Mouse (Mus musculus): ENCODE measurements around the gene Hoxc5.

The Hoxc5 gene

GRCm38 (mm10) chr15:103011928-103012486 lies 44.8 kb downstream of the Hoxc5 start:
- no peak for DNase-seq (ENCODE audit: low read depth)

GRCm38 (mm10) chr15:103013238-103013984 lies 46.2 kb downstream of the Hoxc5 start:
- DNase-seq (ENCODE audit: low read depth) = peak; percentile 42

- DNase-seq (ENCODE audit: low read depth) = no peak
Measured at GRCm38 (mm10) chr15:103014166-103015008, 47.1 kb downstream of the Hoxc5 start.

- no peak for DNase-seq (ENCODE audit: low read depth)
Measured at GRCm38 (mm10) chr15:103015009-103015399, 47.8 kb downstream of the Hoxc5 start.

- DNase-seq (ENCODE audit: low read depth) = no peak
Measured at GRCm38 (mm10) chr15:103015406-103016166, 48.3 kb downstream of the Hoxc5 start.

DNA sequence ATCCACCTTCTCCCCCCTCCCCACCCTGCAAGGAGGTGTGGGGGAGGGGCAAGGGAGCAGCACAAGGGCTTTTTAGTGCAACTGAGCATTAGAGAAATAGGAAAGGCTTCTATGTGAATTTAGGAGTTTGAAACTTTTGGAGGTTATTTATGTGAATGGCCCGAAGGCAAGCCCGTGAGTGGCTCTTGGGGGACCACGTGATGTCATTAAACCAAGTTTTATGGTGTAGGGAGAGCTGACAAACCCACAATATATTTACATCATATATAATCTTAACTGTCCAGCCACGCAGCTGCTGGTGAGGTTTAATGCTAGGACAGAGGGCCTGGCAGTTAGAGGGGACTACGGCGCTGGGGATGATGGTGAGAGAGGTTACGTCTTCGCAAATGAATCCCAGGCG lies 51.4 kb downstream of the Hoxc5 start, which contains the start of gene Hoxc4:
Hoxc4 (plus strand) TSS at position 299 of the 400 bp plus-strand sequence.
- no peak for DNase-seq (ENCODE audit: low read depth)

GRCm38 (mm10) chr15:103020899-103021418 lies 53.7 kb downstream of the Hoxc5 start:
- no peak for DNase-seq (ENCODE audit: low read depth)

- no peak for DNase-seq (ENCODE audit: low read depth)
Measured at GRCm38 (mm10) chr15:103021544-103021943, 54.3 kb downstream of the Hoxc5 start.

- no peak for DNase-seq (ENCODE audit: low read depth)
Measured at GRCm38 (mm10) chr15:103024131-103024530, 56.9 kb downstream of the Hoxc5 start.

DNA sequence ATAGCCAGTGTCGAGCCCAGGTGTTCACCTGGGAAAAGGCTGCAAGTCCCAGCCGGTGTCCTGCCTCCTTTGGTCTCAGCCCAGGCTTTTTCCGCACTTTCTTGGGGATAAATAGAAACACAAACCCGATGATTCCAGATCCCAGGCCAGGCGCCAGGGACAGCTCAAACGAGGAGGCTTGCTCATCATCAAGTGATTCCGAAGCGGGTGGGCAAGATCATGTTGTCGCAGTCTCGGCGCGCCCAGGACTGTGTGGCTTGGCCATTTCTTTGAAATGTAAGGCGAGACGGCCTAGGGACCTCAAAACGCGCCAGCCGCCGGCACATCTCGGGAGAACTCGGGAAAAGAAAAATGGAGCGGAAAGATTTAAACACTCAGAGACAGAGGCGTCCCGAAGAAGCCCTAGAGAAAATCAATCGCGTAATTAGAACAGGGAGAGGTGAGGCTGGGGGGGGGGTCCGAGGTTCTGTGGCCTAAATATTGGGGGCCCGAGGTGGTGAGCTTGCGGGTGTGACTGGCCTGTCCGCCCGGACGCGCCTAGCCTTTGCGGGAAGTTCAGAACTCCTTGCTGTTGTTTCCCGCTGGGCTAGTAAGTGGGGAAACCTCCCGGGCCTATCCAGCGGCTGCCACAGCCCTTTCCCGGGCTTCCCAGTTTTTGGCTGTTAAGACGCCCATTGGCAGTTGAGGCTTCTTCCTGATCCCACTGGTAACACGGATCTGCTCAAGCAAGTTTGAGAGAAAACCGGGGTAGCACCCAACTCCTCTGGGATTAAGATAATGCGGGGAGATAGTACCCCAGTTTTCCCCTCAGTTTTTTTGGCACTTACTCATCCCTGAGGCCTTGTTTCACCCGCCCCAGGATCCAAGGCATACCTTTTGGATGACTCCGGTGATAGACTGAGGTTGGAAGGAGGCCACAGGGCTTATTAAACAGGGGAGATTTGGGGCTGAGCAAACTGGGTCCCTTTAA lies 60.3 kb downstream of the Hoxc5 start:
- no peak for DNase-seq (ENCODE audit: low read depth)

DNA sequence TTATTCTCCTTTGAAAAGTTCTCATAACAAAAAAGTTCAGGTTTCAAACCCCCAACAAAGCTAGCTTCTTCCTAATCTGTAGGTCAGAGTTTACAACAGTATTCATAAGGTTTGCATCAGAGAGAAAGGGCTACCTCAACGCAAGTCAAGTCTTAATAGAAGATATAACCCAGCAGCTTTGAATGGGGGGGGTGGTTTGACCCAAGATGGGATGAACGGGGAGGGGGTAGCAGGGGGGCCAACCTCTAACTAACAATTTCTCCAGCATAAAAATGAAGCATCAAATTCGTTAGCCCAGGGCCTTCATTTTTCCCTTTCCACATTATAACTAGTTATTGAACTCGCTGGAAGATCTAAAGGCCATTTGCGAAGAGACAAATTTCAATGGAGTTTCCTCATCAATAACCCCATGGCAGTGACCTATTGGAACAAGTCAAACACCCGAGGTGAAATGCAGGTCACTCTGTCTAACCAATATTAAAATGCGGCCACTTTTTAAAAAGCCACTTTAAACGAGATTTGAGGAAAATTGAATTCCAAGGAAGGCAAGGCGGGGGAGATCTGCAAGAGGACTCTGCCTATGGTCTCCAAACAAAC lies 61.8 kb downstream of the Hoxc5 start:
- DNase-seq (ENCODE audit: low read depth) = no peak

DNA sequence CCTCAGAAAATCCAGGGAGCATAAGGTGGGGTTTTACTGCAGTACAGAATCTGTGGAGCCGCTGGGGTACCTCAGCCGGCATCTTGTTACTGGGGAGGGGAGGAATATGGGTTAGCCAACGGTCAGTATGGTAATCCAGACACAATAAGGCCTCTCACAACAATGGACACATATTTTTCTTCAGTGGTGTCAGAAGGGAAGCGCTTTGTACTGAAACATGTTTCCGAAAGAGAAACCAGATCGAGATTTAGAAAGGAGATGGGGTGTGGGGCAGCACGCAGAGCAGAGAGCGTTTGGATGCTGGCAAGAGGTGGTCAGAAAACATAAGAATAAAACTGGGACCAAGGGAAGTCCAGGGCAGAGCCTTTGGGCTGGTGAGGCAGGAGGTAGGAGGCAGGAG lies 62.9 kb downstream of the Hoxc5 start:
- no peak for DNase-seq (ENCODE audit: low read depth)

GRCm38 (mm10) chr15:103032167-103032566 lies 64.9 kb downstream of the Hoxc5 start:
- no peak for DNase-seq (ENCODE audit: low read depth)

DNA sequence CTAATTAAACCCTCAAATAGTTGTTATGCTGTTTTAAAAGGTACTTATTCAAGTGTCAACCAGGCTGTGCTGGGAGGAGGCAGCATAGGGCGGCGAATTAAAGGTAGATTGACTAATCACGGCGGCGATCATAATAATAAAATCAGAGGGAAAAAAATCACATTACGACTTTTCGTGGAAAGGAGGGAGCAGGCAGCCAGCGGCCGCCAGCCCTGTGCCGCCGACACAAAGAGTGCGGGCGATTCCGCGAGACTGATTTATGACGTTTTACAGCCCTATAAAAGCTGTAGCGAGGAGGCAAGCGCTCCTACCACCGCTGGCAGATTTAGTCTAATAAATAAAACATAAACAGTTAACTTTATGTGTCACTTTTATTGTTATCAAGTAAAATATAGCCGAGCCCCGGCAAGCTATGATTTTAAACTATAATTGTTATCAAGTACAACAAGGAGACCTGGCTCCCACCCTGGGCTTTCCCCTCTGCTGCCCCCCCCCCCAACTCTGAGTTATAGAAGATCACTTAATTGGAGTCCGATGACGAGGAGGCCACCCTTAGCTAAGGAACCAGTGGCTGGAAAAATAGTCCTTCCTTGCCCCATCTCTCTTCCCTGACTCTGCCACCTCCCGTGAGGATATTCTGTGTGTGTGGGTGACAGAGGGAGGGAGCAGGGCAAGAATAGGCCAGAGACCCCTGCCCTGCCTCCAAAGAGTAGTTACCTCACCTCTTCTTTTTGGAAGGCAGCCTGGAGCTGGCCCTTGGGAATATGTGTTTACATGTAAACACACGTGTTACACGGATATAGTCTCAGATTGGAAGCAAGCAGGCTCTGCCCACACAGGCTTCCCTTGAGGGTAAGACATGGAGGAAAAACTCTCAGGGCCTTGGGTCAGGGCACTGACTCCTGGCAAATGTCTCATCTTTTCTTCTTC lies 65.7 kb downstream of the Hoxc5 start:
- DNase-seq (ENCODE audit: low read depth) = no peak

- no peak for DNase-seq (ENCODE audit: low read depth)
Measured at GRCm38 (mm10) chr15:103034043-103034806, 67.0 kb downstream of the Hoxc5 start.

DNA sequence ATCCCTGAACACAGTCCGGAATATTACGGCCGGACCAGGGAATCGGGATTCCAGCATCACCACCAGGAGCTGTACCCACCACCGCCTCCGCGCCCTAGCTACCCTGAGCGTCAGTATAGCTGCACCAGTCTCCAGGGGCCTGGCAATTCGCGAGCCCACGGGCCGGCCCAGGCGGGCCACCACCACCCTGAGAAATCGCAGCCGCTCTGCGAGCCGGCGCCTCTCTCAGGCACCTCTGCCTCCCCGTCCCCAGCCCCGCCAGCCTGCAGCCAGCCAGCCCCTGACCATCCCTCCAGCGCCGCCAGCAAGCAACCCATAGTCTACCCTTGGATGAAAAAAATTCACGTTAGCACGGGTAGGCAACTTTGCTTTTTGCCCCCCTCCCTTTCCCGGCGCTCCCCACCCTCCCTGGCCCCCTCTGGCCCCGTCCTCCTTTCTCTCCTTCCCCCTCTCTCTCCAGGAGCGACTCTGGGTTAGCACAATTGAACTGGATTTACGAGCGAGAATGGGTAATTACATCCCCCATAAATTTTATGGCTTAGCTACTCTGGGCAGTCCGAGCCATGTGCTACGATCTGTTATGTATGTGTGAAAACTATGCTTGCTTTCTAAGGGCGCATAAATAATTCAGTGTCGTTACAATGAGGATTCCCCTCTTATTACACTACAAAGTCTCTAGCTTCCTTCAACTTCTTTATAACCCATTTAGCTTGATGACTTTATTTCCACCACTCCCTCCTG lies 67.7 kb downstream of the Hoxc5 start:
- no peak for DNase-seq (ENCODE audit: low read depth)

DNA sequence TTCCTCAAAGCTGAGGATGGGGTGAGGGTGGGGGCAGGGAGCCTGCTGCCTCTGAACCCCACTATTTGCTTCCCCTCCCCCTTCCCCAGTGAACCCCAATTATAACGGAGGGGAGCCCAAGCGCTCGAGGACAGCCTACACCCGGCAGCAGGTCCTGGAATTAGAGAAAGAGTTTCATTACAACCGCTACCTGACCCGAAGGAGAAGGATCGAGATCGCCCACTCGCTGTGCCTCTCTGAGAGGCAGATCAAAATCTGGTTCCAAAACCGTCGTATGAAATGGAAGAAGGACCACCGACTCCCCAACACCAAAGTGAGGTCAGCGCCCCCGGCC lies 68.3 kb downstream of the Hoxc5 start:
- DNase-seq (ENCODE audit: low read depth) = no peak

GRCm38 (mm10) chr15:103037579-103037978 lies 70.3 kb downstream of the Hoxc5 start:
- DNase-seq (ENCODE audit: low read depth) = no peak

All from naive thymus-derived CD4-positive, alpha-beta T cell, adult 2 months (primary cell).